In genomic region chr14:118568116-118568673, GRCm38 (mm10) we compare ENCODE assay signal across 25 mouse cellular contexts.
DNase-seq lines count a peak whose midpoint lies in the region; ATAC-seq and TF ChIP-seq lines count a peak whose summit lies in the region.
"Had no signal": no experiment of that assay in that cellular context is flagged by ENCODE, and none has a peak within 500 bp of the region (broad histone marks: within the 10 kb centered on the region; RNA-seq: fewer than 3 reads in every experiment).

No protein-coding gene starts in this region.

- no peak for ATAC-seq in forebrain, embryonic 14.5 days
- peak; percentile 45; the same call in 1 of the 2 replicates for ATAC-seq in neural tube, embryonic 14.5 days (ENCODE audit: low read depth)
- no peak for ATAC-seq in neural tube, embryonic 15.5 days (ENCODE audit: low FRiP score)
- peak; percentile 66 for ATAC-seq in liver, embryonic 13.5 days (ENCODE audit: low read depth)
- ATAC-seq: hindbrain, postnatal 0 days; intestine, embryonic 16.5 days had no signal

- H3K36me3 ChIP-seq in forebrain, embryonic 14.5 days (ENCODE audit: control insufficient read depth, insufficient read depth, low read length), result no peaks in the 10 kb centered on the region
- H3K36me3 ChIP-seq in forebrain, embryonic 10.5 days (replicated peaks), result no peaks in the 10 kb centered on the region
- H3K36me3 ChIP-seq in neural tube, embryonic 14.5 days (ENCODE audit: control insufficient read depth, insufficient read depth, low read length), result no peaks in the 10 kb centered on the region
- H3K36me3 ChIP-seq in neural tube, embryonic 15.5 days, result no peaks in the 10 kb centered on the region
- H3K36me3 ChIP-seq in liver, embryonic 13.5 days, result no peaks in the 10 kb centered on the region
- H3K36me3 ChIP-seq in myocyte (ENCODE audit: control insufficient read depth, insufficient read depth), result no peaks in the 10 kb centered on the region
- H3K36me3 ChIP-seq in limb, embryonic 10.5 days, result no peaks in the 10 kb centered on the region
- H3K36me3 ChIP-seq: embryonic facial prominence, embryonic 10.5 days; forebrain, embryonic 12.5 days; limb, embryonic 13.5 days; neural tube, embryonic 13.5 days had no signal

- H3K79me2 ChIP-seq in myocyte (ENCODE audit: control insufficient read depth, insufficient read depth), result no peaks in the 10 kb centered on the region

- H3ac ChIP-seq in myocyte (ENCODE audit: control insufficient read depth, insufficient read length), result no peak overlapping the region

- no peaks in the 10 kb centered on the region for H3K9me3 ChIP-seq in forebrain, embryonic 14.5 days (replicated peaks; ENCODE audit: control insufficient read depth, low read length)
- H3K9me3 ChIP-seq in forebrain, embryonic 10.5 days, result no peaks in the 10 kb centered on the region
- no peaks in the 10 kb centered on the region for H3K9me3 ChIP-seq in neural tube, embryonic 14.5 days (ENCODE audit: control insufficient read depth, low read length)
- no peaks in the 10 kb centered on the region for H3K9me3 ChIP-seq in neural tube, embryonic 15.5 days (replicated peaks)
- no peaks in the 10 kb centered on the region for H3K9me3 ChIP-seq in liver, embryonic 13.5 days (replicated peaks)
- H3K9me3 ChIP-seq in limb, embryonic 10.5 days (replicated peaks), result no peaks in the 10 kb centered on the region
- H3K9me3 ChIP-seq: embryonic facial prominence, embryonic 10.5 days; forebrain, embryonic 12.5 days; limb, embryonic 13.5 days; neural tube, embryonic 13.5 days had no signal

- H3K4me1 ChIP-seq in forebrain, embryonic 14.5 days (ENCODE audit: control insufficient read depth, insufficient read depth, low read length), result peaks cover 17% of the 10 kb centered on the region
- H3K4me1 ChIP-seq in forebrain, embryonic 10.5 days, result peaks cover 18% of the 10 kb centered on the region
- H3K4me1 ChIP-seq in neural tube, embryonic 14.5 days (ENCODE audit: control insufficient read depth, insufficient read depth, low read length), result 0 out of 2 replicates have a peak, but pooled peaks cover 6% of the 10 kb centered on the region
- peaks cover 13% of the 10 kb centered on the region for H3K4me1 ChIP-seq in neural tube, embryonic 15.5 days
- peaks cover 10% of the 10 kb centered on the region; the same call in 1 of the 2 replicates for H3K4me1 ChIP-seq in liver, embryonic 13.5 days (replicated peaks)
- H3K4me1 ChIP-seq in limb, embryonic 10.5 days, result peaks cover 21% of the 10 kb centered on the region

- H3K27ac ChIP-seq in forebrain, embryonic 14.5 days (ENCODE audit: low read depth, low read length), result no peak overlapping the region
- H3K27ac ChIP-seq in forebrain, embryonic 10.5 days, result no peak overlapping the region
- H3K27ac ChIP-seq in neural tube, embryonic 14.5 days (ENCODE audit: low read depth, low read length), result no peak overlapping the region
- no peak overlapping the region for H3K27ac ChIP-seq in neural tube, embryonic 15.5 days (replicated peaks)
- no peak overlapping the region for H3K27ac ChIP-seq in liver, embryonic 13.5 days
- H3K27ac ChIP-seq in limb, embryonic 10.5 days, result no peak overlapping the region
- H3K27ac ChIP-seq: embryonic facial prominence, embryonic 10.5 days; forebrain, embryonic 12.5 days; hindbrain, postnatal 0 days; layer of hippocampus, adult 2 months; limb, embryonic 13.5 days; neural tube, embryonic 13.5 days had no signal

- H3K4me2 ChIP-seq in forebrain, embryonic 14.5 days (ENCODE audit: low read length), result no peak overlapping the region
- H3K4me2 ChIP-seq in neural tube, embryonic 14.5 days (ENCODE audit: low read depth, low read length), result no peak overlapping the region
- H3K4me2 ChIP-seq in neural tube, embryonic 15.5 days, result no peak overlapping the region
- H3K4me2 ChIP-seq in liver, embryonic 13.5 days, result no peak overlapping the region
- H3K4me2 ChIP-seq in myocyte (ENCODE audit: low read depth), result no peak overlapping the region
- H3K4me2 ChIP-seq: forebrain, embryonic 12.5 days; heart, embryonic 11.5 days; limb, embryonic 13.5 days; neural tube, embryonic 13.5 days had no signal

- H3K9ac ChIP-seq in forebrain, embryonic 14.5 days (ENCODE audit: low read length), result no peak overlapping the region
- no peak overlapping the region for H3K9ac ChIP-seq in neural tube, embryonic 14.5 days (replicated peaks; ENCODE audit: low read depth, low read length)
- no peak overlapping the region for H3K9ac ChIP-seq in neural tube, embryonic 15.5 days (replicated peaks)
- no peak overlapping the region for H3K9ac ChIP-seq in liver, embryonic 13.5 days
- H3K9ac ChIP-seq: forebrain, embryonic 12.5 days; limb, embryonic 13.5 days; neural tube, embryonic 13.5 days had no signal

- WGBS in forebrain, embryonic 14.5 days, result 71% methylated on average over 17 of the region's 17 CpGs
- 91% methylated on average over 17 of the region's 17 CpGs for WGBS in forebrain, embryonic 10.5 days
- 29% methylated on average over 17 of the region's 17 CpGs for WGBS in neural tube, embryonic 14.5 days
- WGBS in neural tube, embryonic 15.5 days, result 37% methylated on average over 17 of the region's 17 CpGs
- 61% methylated on average over 17 of the region's 17 CpGs for WGBS in liver, embryonic 13.5 days (ENCODE audit: insufficient replicate concordance)
- 65% methylated on average over 17 of the region's 17 CpGs for WGBS in limb, embryonic 10.5 days

- DNase-seq in forebrain, embryonic 14.5 days (ENCODE audit: low spot score), result peak; percentile 36
- no peak for DNase-seq in forebrain, embryonic 10.5 days (ENCODE audit: extremely low spot score, low spot score)
- DNase-seq in liver, embryonic 13.5 days, result peak; percentile 13
- DNase-seq in thymus, postnatal 14 days, result no peak
- DNase-seq in limb, embryonic 10.5 days (ENCODE audit: low spot score), result no peak
- DNase-seq: adrenal gland, postnatal 14 days; cerebellum, adult 11 months; cerebellum, adult 9-11 months; kidney, postnatal 25 days; layer of hippocampus, postnatal 36 days; lung, adult 18-20 months; lung, postnatal 10 days; spleen, adult 18-20 months; thymus, postnatal 25 days had no signal

- H3K4me3 ChIP-seq in forebrain, embryonic 14.5 days (ENCODE audit: low read depth, low read length), result no peak overlapping the region
- H3K4me3 ChIP-seq in forebrain, embryonic 10.5 days, result no peak overlapping the region
- H3K4me3 ChIP-seq in neural tube, embryonic 14.5 days (ENCODE audit: low read depth, low read length), result no peak overlapping the region
- H3K4me3 ChIP-seq in neural tube, embryonic 15.5 days (replicated peaks), result no peak overlapping the region
- H3K4me3 ChIP-seq in liver, embryonic 13.5 days (replicated peaks), result no peak overlapping the region
- no peak overlapping the region for H3K4me3 ChIP-seq in myocyte
- no peak overlapping the region for H3K4me3 ChIP-seq in limb, embryonic 10.5 days
- H3K4me3 ChIP-seq: embryonic facial prominence, embryonic 10.5 days; forebrain, embryonic 12.5 days; layer of hippocampus, adult 2 months; limb, embryonic 13.5 days; neural tube, embryonic 13.5 days had no signal

- no peak for TF ChIP-seq POLR2A in myocyte (IDR thresholded peaks at IDR 0.05; ENCODE audit: insufficient read length, low read depth)

- no peaks in the 10 kb centered on the region for H3K27me3 ChIP-seq in forebrain, embryonic 14.5 days (replicated peaks; ENCODE audit: control insufficient read depth, insufficient read depth, low read length)
- H3K27me3 ChIP-seq in forebrain, embryonic 10.5 days (ENCODE audit: poor library complexity, severe bottlenecking), result peaks cover 23% of the 10 kb centered on the region
- H3K27me3 ChIP-seq in neural tube, embryonic 14.5 days (ENCODE audit: control insufficient read depth, insufficient read depth, low read length), result no peaks in the 10 kb centered on the region
- no peaks in the 10 kb centered on the region for H3K27me3 ChIP-seq in neural tube, embryonic 15.5 days (replicated peaks)
- H3K27me3 ChIP-seq in liver, embryonic 13.5 days, result no peaks in the 10 kb centered on the region
- no peaks in the 10 kb centered on the region for H3K27me3 ChIP-seq in myocyte (ENCODE audit: control insufficient read depth, insufficient read depth, insufficient read length)
- H3K27me3 ChIP-seq in limb, embryonic 10.5 days (ENCODE audit: low read depth, poor library complexity, severe bottlenecking), result peaks cover 10% of the 10 kb centered on the region; the same call in 1 of the 2 replicates
- H3K27me3 ChIP-seq: neural tube, embryonic 13.5 days had no signal

TF ChIP-seq in myocyte, 11 proteins besides CTCF, POLR2A, EP300 and RAD21:
- TF ChIP-seq MYOD1 (IDR thresholded peaks at IDR 0.05; ENCODE audit: control insufficient read depth in 1 of 3, insufficient read length in 2 of 3, low read depth in 2 of 3) (peak in 2 of 3 experiments; percentile 24 to 27), TCF3 (IDR thresholded peaks at IDR 0.05; ENCODE audit: insufficient read length, low read depth) (no peak)

Comparison
In these comparisons a context has a peak if more than half of its experiments do, and no peak if none do; other contexts are left out.
1. ATAC-seq: peak in neural tube, embryonic 14.5 days (single experiment) and liver, embryonic 13.5 days (single experiment); none in forebrain, embryonic 14.5 days (single experiment) and neural tube, embryonic 15.5 days (single experiment).
2. DNase-seq: peak in forebrain, embryonic 14.5 days (single experiment) and liver, embryonic 13.5 days (single experiment); none in forebrain, embryonic 10.5 days (single experiment), thymus, postnatal 14 days (single experiment) and limb, embryonic 10.5 days (single experiment).